Mouse (Mus musculus) liver (tissue): Measurements from ENCODE around the gene Chat.

Source experiments
- DNase-seq: peaks from one replicate; pipeline ENCODE4 v3.0.0-alpha.2; 2020; ENCODE audit warnings: mixed read lengths

Gene Chat

GRCm38 (mm10) chr14:32465889-32466288, at the start of gene Chat:
Gene Chat (minus strand): TSS chr14:32465989.
- no peak for DNase-seq

- DNase-seq, result peak; percentile 94
These were observed 47.7 kb upstream of the Chat start, which contains the start of gene Ercc6 for GRCm38 (mm10) chr14:32513336-32514032. Gene Ercc6 (plus strand): TSS chr14:32513521.

DNA sequence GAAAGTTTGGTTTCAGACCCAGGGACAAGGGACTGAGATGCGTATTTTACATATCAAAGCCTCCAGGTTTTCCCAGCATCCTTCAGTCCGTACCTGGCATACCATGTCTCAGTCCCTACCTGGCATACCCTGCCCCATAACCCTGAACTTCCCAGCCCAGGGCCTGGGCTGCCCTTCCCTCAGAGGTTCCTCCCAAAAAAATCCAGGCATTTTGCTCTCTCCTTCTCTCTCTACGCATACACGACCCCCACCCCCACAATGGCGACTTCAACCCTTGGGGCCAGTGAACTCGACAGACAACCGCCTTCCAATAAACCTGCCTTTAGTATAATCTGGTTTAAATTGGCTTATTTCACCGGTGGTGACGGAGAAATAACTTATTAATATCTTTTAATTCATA, 47.1 kb upstream of the Chat start:
- DNase-seq, result no peak

DNA sequence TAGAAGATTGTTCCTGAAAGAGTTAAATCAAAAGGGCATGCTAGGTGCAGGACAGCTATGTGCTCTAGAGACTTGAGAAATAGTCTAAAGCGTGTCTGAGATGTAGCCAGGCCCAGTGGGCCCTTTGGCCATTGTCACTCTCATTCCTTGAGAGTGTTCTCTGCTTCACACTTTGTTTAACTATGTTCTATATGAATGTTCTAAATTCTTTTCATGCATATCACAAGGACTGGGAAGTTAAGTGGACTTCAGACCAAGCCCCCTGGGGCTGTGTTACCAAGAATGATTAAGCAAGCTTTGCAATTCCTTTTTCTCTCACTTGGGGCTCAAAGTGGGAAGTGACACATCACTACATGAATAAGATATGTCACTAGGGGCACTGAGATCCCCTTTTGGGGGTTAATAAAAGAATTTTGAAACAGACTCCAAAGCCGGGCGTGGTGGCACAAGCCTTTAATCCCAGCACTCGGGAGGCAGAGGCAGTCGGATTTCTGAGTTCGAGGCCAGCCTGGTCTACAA, 43.7 kb upstream of the Chat start:
- DNase-seq, result no peak

DNA sequence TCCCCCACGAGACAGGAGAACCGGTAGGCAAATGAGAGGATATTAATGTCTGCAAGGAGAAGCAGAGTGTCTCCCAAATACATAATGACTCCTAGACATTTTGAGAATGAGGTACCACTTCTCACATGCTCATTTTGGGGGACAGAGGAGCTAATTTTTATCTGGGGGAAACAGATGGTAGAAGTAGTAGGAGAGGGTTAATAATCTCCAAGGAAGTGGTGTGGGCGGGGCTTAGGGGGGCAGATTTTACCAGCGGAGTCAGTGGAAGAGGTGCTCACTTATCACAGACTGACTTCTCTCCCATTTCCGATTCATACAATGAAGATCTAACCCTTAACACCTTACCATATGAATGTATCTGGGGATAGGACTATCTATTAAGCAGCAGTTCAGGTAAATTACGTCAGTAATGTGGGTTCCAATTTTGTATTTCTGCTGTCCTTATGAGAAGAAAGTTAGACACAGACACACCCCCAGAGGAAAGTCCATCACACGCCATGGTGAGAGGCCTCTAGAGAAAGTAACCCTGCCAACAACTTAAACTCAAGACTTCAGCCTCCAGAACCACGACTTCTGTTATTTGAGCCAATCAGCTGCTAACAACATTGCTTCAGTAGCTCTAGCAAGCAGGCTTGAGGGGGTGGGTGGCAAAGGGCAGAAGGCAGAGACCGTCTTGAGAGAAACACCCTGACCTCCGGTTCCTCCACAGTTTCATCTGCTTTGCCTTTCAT, 42.5 kb upstream of the Chat start:
- DNase-seq, result peak; percentile 78

DNA sequence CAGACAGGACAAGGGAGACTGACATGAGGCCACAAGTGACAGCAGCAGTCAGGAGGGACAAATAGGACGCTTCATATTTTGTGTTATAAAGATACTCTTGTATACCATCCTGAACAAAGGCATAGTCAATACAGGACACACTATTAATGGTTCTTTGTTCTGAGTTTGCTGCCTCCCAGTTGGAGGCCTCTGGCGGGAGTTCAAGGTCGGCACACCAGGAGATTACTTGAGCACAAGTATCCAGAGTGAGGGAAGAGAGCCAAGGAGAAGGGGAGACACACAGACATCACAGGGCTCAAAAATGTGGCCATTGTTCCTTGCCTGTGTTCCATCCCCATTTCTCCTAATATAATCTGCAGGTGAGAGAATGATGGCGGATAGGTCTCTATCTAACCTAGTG, 41.4 kb upstream of the Chat start:
- no peak for DNase-seq

DNA sequence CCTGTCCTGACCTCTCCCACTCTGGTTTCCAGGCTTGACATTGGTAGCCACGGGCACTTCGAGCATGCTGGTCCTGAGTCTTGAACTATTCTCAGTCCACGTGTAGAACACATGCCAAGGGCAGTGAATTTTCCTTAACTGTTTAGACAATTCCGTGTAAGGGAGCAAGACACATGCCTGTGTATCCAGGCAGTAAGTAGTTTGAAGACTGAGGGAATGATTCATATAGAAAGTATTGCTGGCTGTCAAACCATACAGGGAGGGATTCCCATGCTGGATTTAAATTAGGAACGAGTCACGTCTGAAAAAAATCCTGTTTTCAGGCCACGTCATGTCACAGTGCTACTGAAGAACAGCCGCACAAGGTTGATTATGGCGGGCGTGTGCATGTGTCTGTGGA, 40.5 kb upstream of the Chat start:
- DNase-seq, result no peak

- DNase-seq, result no peak
These were observed 38.1 kb upstream of the Chat start for GRCm38 (mm10) chr14:32503897-32504296.

DNA sequence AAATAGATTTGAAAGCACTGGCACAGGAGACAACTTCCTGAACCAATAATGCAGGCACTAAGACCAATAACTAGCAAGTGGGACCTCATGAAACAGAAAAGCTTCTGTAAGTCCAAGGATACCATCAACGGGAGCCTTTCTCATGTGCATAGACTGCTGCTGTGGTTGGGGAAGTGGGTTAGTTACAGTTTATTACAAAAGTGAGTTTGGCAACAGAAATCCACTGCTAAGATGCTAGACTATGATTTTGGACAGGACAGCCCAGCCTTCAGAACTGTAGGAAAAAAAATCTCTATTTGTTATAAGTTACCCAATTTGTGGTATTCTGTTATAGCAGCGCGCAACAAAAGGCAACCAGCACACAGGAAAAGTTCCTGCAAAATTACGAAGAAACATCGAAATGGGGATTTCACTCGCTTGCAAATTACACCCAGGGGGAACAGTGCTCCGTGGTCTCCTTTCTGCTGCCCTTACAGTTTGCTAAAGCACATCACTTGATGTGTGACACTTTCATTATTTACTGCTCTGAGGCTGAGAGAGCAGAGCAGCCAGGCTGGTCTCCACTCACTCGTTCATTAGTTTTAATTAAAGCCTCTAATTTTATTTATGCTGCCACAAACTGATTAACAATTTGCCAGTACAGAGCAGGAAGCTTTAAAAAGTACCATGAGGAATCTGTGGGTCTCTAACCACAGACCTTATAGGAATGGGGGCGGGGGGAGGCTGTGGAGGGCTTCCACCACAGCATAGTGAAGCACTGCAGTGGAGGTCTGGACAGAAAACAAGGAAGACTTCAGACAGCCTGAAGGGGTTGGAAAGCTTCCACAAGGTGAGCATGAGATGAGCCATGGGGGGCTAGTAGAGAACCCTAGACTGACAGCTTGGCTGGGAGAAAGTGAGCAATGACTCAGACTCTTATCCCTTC, 37.2 kb upstream of the Chat start:
- no peak for DNase-seq

GRCm38 (mm10) chr14:32501303-32501702, 35.5 kb upstream of the Chat start:
- no peak for DNase-seq

DNA sequence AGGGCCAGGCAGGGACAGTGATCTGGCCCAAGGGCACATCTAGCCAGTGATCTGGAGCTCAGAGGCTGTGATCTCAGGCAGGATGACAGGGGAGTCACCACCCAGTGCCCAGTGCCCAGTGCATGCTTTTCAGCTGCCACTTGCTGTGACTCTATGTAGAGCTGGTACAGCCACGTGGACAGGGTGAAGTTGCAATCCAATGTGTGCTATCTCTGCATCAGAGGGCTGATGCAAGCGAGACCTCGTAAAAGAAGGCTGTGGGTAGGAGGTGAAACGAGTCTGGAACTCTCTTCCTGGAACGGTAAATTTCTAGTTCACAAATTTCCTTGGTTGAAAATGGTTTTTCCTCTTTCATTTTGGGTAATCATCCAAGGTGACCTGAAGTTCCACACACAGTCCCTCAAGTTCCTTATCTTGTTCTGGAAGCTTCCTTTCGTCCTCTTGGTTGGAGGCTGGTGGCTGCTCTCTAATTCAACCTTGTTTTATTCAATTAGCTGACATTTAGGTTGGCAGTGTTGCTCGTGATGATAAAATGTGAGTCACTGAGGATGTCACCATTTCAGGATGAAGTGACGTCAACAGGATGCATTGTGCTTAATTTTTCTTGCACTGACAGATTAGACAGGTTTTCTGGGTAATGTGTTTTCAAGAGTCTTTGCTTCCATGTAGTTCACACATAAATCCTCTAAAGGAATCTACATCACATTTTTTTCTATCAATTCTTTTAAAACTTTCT, 30.5 kb upstream of the Chat start:
- DNase-seq, result no peak

GRCm38 (mm10) chr14:32492521-32492920, 26.7 kb upstream of the Chat start:
- no peak for DNase-seq

DNA sequence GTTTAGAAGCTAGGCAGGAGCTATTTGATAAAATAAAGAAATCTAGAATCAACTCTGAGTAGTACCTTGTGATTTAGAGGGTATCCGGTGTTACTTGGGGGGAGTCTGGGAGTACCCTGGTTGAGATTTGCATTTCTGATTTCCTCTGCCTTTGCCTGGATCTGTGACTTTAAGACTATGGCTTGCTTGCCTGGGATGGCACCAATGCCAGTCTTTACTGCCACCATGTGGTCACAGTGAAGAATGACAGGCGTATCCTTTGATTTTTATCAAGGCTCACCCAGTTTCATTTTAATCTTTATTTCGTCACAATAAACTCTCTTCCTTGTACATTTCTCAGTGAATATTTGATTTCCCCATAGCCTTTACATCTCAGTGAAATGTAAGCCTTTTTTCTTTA, 16.3 kb upstream of the Chat start:
- no peak for DNase-seq

- DNase-seq, result no peak
These were observed 11.8 kb upstream of the Chat start for GRCm38 (mm10) chr14:32477581-32477980.

DNA sequence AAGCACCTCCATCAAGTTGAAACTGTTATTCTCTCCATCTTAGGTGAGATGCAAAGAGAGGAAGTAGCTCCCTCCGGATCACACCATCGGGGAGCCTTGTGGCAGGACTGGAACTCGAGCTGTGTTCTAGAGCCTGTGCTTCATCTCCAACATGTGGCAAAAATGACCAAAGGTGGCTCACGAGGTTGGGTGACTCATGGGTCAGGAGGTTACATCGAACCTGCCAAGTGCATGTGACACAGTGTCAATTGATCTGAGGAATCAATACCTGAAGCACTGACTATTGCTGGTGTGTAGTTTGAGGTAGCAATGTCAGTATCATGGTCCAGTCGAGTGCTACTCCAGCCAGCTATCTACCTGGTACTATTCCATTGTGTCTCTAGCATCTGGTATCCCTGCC, 10.8 kb upstream of the Chat start:
- no peak for DNase-seq

DNA sequence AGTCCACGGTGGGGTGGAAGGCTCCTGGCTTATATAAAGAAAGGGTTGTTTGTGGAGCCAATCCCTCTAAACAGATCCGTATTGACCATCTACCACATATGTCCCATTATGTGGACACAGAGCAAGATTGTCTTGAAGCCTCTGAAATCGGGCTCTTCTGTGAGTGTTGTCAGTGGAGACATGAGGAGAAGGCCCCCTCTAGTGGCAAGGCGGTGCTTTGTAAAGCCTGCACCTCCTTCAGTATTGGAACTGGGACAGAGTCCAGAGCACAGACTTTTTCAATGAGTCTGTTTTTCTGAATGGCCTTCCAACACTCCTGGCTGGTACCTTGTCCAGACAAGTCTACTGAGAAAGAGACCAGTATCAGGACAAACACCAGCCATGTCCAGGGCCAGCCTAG, 7.2 kb upstream of the Chat start:
- peak; percentile 49 for DNase-seq

DNA sequence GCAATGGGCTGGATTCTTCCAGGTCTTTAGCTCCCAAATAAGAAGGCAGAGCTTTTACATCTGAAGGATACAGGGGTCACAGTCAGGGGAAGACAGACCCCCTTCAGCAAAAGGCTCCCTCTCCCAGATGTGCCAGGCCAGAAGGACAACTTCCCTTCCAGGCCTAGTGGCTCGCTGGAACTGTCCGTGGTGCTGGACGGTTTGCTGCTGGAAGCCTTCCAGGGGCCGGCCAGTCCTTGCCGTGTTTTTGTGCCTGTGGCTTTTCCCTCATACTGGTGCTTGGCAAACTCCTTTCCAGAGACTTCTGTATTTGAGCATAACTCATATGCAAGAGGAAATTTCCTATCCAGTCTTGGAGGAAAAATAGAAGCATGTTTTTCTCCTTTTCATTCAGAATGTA, 1.8 kb upstream of the Chat start:
- peak; percentile 56 for DNase-seq

DNA sequence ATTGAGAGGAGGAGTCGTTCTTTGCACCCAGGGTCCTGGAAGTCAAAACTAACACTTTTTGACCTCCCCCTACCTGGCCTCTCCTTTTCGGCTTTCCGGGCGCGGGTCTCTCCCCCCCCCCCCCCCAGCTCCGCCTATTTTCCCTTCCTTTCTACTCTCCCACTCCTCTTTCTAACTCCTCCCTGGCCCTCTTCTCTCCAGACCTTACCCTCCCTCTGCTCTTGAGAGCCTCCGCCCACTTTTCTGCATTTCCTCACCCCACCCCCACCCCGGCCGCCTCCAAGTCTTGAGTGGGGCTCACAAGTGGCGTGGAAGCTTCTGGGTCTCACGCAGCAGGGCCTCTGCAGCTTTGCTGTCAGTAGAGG, 301 bp downstream of the Chat start:
- DNase-seq, result no peak

GRCm38 (mm10) chr14:32464601-32465505, 936 bp downstream of the Chat start, which contains the start of gene Slc18a3:
Gene Slc18a3 (minus strand): TSS chr14:32464850.
- no peak for DNase-seq

- DNase-seq, result no peak
These were observed 2.4 kb downstream of the Chat start for GRCm38 (mm10) chr14:32463211-32464040.
